Mouse (Mus musculus) C2C12 (cell line): ENCODE data around the gene Dok4.

Experiments
- CEBPB ChIP-seq: IDR thresholded peaks from one replicate; pipeline ENCODE4 v1.6.1; 2011; ENCODE audit warnings: low read depth, mild to moderate bottlenecking, control low read depth, moderate library complexity
- CTCF ChIP-seq: IDR thresholded peaks from one replicate; pipeline ENCODE4 v1.5.1; 2011; ENCODE audit not compliant: control insufficient read depth, insufficient read depth, insufficient read length
- MAX ChIP-seq: IDR thresholded peaks from one replicate; pipeline ENCODE4 v1.6.1; 2011; ENCODE audit warnings: mild to moderate bottlenecking, control low read depth
- MYOD1 ChIP-seq: IDR thresholded peaks from one replicate; pipeline ENCODE4 v1.6.1; 2011; ENCODE audit warnings: low read depth; ENCODE audit not compliant: control insufficient read depth, insufficient read length
- MYOG ChIP-seq: IDR thresholded peaks from one replicate; pipeline ENCODE4 v1.6.1; 2011; ENCODE audit not compliant: control insufficient read depth, insufficient read length; ENCODE audit errors: extremely low read depth

DNA sequence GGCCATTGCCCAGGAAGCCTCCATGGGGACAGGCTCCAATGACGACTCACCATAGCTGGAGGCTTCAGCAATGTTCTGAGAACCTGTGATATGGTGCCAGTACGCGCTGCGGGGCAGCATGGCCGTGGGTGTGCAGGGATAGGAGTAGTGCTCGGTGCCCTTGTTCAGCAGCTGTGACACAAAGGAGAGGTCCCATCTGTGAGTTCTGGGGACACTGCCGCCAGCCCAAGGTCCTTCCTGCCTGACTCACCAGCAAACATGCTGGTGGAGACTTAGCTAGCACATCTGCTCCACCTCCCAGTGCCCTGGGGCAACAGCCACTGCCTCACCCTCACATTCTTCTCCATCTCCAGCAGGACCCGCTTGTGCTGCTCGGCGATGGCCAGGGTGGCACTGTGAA is 10.8 kb downstream of the Dok4 start:
- no peak for TF ChIP-seq CTCF
- no peak for TF ChIP-seq MAX
- no peak for TF ChIP-seq CEBPB
- TF ChIP-seq MYOG, result no peak
- no peak for TF ChIP-seq MYOD1
